Mouse (Mus musculus): ENCODE results near the gene Stat5a. TPM values are rescaled to one million over a fixed set of nuclear protein-coding genes. Genes with fewer than 3 reads are reported as not detected.

Gene Stat5a
- polyA plus RNA-seq, 1 experiment from 2014 or later: 0.71 TPM

DNA sequence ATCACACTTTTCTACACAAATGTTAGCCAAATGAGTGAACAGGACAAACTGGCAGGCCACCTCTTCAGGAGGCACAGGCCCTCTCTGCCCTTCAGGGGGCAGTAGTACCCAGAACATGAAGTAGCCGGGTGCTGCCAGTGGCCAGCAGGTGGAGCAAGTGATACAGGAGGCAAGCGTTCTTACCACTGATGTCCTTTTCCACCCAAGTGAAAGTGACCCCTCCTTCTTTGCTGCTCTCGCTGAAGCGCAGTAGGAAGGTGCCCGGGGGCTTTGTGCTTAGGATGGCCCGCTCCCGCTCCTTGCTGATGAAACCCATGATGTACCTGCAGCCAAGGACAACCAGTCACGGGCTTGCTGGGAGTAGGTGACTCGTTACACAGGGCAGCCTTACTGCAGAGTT lies 34.3 kb downstream of the Stat5a start:
- H3K4me2 ChIP-seq (replicated peaks): no peak overlapping the region
- H3K27ac ChIP-seq (replicated peaks): no peak overlapping the region
- peaks cover 29% of the 10 kb centered on the region for H3K4me1 ChIP-seq
- H3K36me3 ChIP-seq: no peaks in the 10 kb centered on the region
- H3K9ac ChIP-seq (replicated peaks): no peak overlapping the region
- no peak overlapping the region for H3K4me3 ChIP-seq
- no peaks in the 10 kb centered on the region for H3K27me3 ChIP-seq
- H3K9me3 ChIP-seq: no peaks in the 10 kb centered on the region
- 0 out of 2 replicates have a peak, but pooled peaks have one; percentile 29 for ATAC-seq (replicated peaks)
- 8% methylated on average over 9 of the region's 9 CpGs for WGBS

DNA sequence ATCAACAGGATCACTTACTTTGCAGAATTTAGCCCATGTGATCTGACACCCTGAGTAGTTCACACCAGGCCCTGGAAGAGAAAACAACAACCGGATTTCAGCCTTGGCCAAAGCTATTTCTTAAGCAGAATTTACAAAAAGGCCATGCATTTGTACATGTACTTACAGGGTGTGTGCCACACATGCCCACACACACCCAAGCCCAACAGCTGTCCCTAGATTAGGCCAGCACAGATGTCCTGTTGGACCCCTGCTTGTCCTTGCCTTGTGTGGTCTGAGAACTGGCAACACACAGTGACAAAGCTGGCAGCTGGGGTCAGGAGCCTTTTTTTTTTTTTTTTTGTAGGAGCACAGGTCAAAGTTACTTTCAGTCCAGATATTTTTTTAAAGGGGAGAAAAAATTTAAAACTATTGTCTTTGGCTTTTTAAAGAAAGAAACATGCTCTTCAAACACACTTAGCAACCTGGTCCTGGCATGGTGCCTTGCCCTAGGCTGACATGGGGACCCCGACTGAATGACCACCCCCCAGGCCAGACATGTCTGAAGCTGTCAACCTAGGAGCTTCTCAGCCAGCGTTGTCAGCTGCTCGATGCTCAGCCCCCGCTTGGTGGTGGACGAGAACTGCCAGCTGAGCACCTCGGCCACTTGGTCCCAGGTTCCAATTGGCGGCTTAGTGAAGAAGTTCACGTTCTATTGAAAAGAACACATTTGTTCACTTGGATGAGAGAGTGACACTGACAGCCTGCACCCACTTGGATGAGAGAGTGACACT lies 35.2 kb downstream of the Stat5a start:
- no peak overlapping the region for H3K9ac ChIP-seq (replicated peaks)
- H3K9me3 ChIP-seq: no peaks in the 10 kb centered on the region
- H3K4me2 ChIP-seq (replicated peaks): no peak overlapping the region
- no peaks in the 10 kb centered on the region for H3K36me3 ChIP-seq
- H3K27me3 ChIP-seq: no peaks in the 10 kb centered on the region
- peaks cover 36% of the 10 kb centered on the region for H3K4me1 ChIP-seq
- no peak for ATAC-seq (replicated peaks)
- 72% methylated on average over 9 of the region's 9 CpGs for WGBS
- no peak overlapping the region for H3K4me3 ChIP-seq
- H3K27ac ChIP-seq (replicated peaks): no peak overlapping the region

DNA sequence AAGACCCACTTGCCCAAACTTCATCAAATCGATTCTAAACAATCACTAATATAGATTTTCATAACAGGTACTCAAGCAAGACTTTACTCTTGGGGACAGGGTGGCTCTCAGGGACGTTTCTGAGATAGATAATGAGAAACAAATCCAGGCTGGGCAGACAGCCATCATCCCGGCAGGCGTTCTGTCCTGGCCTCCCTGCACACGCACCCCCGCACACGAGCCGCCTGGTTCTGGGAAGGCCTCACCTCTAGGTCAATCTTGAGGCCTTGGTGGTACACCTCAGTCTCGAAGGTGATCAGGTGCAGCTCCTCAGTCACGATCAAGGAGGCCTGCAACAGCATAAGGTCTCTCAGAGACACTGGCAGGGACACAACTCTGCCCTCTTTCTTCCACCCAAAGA lies 36.9 kb downstream of the Stat5a start:
- Histone ChIP-seq H3K9me3 (no peaks in the 10 kb centered on the region), H3K36me3 (peaks cover under 1% of the 10 kb centered on the region), H3K4me3 (no peak overlapping the region), H3K4me2 (replicated peaks) (no peak overlapping the region), H3K27ac (replicated peaks) (no peak overlapping the region), H3K27me3 (no peaks in the 10 kb centered on the region), H3K4me1 (peaks cover 28% of the 10 kb centered on the region), H3K9ac (replicated peaks) (no peak overlapping the region)
- WGBS: 69% methylated on average over 10 of the region's 10 CpGs
- ATAC-seq (replicated peaks): no peak

DNA sequence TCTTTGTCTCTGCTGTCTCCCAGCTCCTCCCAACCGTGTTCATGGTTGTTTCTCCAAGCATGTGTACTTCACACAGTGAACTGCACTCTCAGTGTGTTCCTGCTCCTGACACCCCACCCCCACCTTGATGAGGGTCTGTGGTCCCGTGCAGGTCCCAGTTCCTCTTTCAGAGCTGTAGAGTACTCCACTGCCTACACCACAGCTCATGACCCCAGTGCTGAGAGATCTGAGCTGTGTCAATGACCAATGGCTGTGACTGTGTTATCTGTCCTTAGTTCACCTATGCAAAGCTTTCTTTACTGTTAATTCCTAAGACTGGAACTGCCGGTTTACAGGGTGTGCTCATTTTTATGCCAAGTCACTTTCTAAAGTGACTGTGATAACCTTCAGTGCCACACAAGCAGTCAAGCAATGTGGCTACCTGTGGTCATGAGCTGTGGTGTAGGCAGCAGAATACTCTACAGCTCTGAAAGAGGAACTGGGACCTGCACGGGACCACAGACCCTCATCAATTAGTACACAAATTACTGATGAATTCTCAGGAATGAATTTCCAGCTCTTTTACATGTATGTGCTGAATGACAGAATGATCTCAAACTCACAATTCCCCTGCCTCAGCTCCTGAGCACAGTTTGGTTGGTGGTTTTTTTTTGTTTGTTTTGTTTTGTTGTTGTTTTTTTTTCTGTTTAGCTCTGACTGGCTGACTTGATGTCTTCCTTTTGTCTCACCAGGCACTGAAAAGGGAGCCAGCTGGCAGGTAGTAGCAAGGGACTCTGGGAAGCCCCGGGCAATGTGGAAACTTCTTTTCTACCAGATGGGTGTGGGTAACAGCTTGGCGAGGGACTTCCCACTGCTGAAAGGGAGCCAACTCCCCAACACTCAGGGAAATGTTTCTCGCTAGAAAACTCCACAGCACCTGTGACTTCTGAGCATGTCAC lies 38.4 kb downstream of the Stat5a start:
- WGBS: 53% methylated on average over 7 of the region's 7 CpGs
- Histone ChIP-seq H3K4me3 (no peak overlapping the region), H3K27ac (replicated peaks) (peak overlapping the region; percentile 56; the same call in 1 of the 2 replicates), H3K4me1 (peaks cover 28% of the 10 kb centered on the region), H3K27me3 (no peaks in the 10 kb centered on the region), H3K36me3 (peaks cover 14% of the 10 kb centered on the region), H3K4me2 (replicated peaks) (no peak overlapping the region), H3K9me3 (no peaks in the 10 kb centered on the region), H3K9ac (replicated peaks) (no peak overlapping the region)
- no peak; the same call in 1 of the 2 replicates for ATAC-seq (replicated peaks)

DNA sequence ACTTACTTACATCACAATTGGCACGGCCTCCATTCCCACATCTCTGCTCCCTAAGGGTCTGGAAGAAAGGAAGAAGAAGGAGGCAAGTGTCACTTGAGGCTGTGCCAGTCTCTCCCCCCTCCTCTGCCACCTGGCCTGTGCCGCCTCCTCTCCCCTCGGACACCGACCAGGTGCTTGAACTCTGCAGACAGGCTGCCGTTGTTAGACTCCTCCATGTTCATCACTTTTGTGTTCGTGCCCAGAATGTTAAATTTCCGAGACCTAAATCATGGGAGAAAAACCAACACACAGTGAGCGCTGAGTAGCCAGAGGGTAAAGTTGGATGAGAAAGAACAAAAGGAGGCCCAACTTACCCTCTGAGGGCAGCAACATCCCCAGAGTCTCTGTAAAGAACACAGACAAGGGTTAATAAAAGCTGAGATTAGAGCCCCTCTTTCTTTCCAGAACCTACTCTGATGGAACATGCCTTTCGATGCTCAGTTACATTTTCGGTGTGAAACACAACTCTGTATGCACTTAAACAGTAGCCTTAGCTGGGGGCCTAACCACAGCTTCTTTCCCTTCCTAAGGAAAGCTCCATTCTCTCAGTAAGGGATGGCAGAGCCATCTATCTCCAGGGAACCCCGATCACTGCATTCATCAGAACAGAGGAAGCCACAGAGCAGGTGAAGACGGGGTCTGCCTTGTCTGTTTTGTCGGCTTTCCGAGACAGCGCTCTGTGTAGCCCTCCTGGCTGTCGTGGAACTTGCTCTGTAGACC lies 39.5 kb downstream of the Stat5a start:
- H3K4me2 ChIP-seq (replicated peaks): no peak overlapping the region
- peaks cover 27% of the 10 kb centered on the region for H3K4me1 ChIP-seq
- H3K9ac ChIP-seq (replicated peaks): no peak overlapping the region
- H3K36me3 ChIP-seq: peaks cover 18% of the 10 kb centered on the region
- no peak overlapping the region for H3K4me3 ChIP-seq
- no peaks in the 10 kb centered on the region for H3K9me3 ChIP-seq
- 51% methylated on average over 15 of the region's 16 CpGs for WGBS
- ATAC-seq (replicated peaks): no peak
- peak overlapping the region; percentile 56 for H3K27ac ChIP-seq (replicated peaks)
- H3K27me3 ChIP-seq: no peaks in the 10 kb centered on the region

DNA sequence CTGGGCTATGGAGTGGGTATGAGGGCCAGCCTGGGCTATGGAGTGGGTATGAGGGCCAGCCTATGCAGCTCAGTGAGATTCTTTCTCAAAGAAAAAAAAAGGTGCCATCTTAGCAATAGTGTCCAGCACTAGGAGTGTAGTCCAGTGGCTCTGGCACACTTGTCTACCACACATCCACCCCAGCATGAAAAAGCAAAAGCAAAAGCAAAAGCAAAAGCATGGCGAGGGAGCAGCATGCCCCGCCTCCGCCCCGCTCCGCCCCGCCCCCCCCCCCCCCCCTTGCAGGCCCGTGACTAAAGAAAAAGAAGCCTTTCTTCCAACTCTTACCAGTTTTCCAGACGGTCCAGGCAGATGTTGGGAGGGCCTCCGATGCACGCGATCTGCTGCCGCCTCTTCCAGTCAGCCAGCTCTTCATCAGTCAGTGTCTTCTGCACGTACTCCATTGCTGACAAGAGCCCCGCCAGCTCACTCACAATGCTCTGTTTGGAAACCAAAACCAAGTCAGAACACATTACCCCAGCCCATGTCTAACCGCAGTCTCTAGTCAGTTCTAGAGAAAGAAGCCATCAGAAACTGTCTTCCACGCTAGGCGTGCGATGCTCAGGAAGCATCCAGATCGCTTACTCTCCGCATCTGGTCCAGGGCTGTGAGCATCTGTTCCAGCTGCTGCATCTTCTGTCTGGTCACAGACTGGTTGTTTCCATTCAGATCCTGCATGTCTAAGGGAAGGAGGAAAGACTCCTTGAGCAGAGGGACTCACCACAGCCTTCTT lies 45.6 kb downstream of the Stat5a start:
- Histone ChIP-seq H3K9me3 (no peaks in the 10 kb centered on the region), H3K36me3 (peaks cover 18% of the 10 kb centered on the region), H3K4me2 (replicated peaks) (no peak overlapping the region), H3K9ac (replicated peaks) (no peak overlapping the region), H3K27ac (replicated peaks) (no peak overlapping the region), H3K4me1 (no peaks in the 10 kb centered on the region), H3K4me3 (no peak overlapping the region), H3K27me3 (no peaks in the 10 kb centered on the region)
- WGBS: 81% methylated on average over 14 of the region's 20 CpGs
- no peak for ATAC-seq (replicated peaks)

DNA sequence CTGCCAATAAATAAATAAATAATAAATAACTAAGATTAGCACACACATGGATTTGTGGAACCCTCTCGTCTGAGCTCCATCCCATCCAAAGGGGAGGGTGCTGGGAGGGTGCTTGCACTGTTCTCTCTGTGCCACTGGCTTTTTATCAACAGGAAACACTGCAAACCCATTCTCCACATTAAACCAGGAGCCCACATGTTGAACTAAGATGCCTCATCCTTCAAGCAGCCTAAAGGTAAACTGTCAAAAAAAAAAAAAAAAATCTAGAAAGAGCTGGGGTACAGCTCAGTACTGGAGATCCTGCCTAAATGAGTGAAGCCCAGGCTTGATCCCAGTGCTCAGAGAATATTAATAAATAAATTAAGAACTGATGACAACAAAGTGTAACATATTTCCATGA lies 46.8 kb downstream of the Stat5a start:
- no peak overlapping the region for H3K4me2 ChIP-seq (replicated peaks)
- no peaks in the 10 kb centered on the region for H3K9me3 ChIP-seq
- ATAC-seq (replicated peaks): no peak
- peaks cover 18% of the 10 kb centered on the region for H3K36me3 ChIP-seq
- H3K27me3 ChIP-seq: no peaks in the 10 kb centered on the region
- H3K4me1 ChIP-seq: no peaks in the 10 kb centered on the region
- no peak overlapping the region for H3K4me3 ChIP-seq
- H3K9ac ChIP-seq (replicated peaks): no peak overlapping the region
- 85% methylated on average over 1 of the region's 1 CpGs for WGBS
- H3K27ac ChIP-seq (replicated peaks): no peak overlapping the region

DNA sequence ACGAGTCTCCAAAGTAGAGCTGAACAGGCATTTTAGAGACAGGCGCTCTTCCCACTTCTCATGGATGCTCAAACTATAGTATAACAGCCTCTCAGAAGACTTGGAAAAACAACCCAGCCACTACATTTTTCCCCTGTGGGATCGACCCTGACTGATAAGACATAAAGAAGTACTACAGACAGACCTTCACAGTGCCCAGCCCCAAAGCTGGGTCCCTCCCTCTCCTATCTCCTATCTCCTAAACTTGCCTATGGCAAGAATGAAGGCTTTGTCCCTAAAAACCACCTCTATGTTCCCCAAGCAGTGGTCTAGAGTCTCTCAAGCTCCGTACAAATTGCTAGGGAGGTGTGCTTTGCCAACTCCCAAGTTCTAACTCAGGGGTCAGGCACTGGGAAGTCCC lies 47.7 kb downstream of the Stat5a start:
- WGBS: 91% methylated on average over 4 of the region's 4 CpGs
- Histone ChIP-seq H3K4me2 (replicated peaks) (no peak overlapping the region), H3K27me3 (no peaks in the 10 kb centered on the region), H3K9me3 (no peaks in the 10 kb centered on the region), H3K4me1 (no peaks in the 10 kb centered on the region), H3K9ac (replicated peaks) (no peak overlapping the region), H3K4me3 (no peak overlapping the region), H3K36me3 (peaks cover 10% of the 10 kb centered on the region), H3K27ac (replicated peaks) (no peak overlapping the region)
- no peak for ATAC-seq (replicated peaks)

DNA sequence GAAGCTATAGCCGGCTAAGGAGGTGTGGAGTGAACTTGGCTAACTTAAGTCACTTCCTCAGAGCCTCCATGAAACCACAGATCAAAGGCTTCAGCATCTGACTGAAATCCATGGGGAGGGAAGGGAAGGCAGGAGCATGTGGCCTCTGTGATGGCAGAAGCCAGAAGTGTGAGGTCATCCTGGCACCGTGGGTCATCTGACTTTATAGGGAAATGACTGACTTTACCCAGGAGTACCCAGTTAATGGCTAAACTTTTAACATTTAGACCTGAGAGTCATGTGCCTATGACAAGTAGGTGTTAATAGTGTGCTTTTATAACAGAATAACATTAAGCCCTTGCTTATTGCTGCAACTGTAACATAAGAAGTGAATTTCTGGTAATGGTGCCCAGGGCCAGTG lies 49.0 kb downstream of the Stat5a start:
- Histone ChIP-seq H3K9me3 (no peaks in the 10 kb centered on the region), H3K27ac (replicated peaks) (no peak overlapping the region), H3K9ac (replicated peaks) (no peak overlapping the region), H3K4me1 (no peaks in the 10 kb centered on the region), H3K4me3 (no peak overlapping the region), H3K36me3 (peaks cover 3% of the 10 kb centered on the region), H3K27me3 (no peaks in the 10 kb centered on the region), H3K4me2 (replicated peaks) (no peak overlapping the region)
- WGBS: 90% methylated on average over 2 of the region's 2 CpGs
- no peak for ATAC-seq (replicated peaks)

DNA sequence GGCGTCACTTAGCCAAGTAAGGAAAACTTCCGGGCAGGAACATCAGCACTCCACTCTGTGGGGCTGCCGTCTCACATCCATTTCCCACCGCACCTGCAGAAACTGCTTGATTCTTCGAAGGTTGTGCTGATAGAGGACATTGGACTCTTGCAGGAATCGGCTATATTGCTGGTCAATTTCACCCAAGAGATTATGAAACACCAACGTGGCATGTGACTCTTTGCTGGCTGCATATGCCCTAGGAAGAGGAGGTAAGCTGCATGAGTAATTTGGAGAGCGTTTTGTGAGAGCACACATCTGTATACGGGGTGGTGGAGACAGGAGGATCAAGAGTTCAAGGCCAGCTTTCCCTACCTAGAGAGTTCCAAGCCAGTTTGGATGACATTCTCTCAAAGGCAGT lies 49.4 kb downstream of the Stat5a start:
- Histone ChIP-seq H3K4me3 (no peak overlapping the region), H3K36me3 (no peaks in the 10 kb centered on the region; the same call in 1 of the 2 replicates), H3K4me1 (no peaks in the 10 kb centered on the region), H3K9me3 (no peaks in the 10 kb centered on the region), H3K4me2 (replicated peaks) (no peak overlapping the region), H3K27ac (replicated peaks) (no peak overlapping the region), H3K9ac (replicated peaks) (no peak overlapping the region), H3K27me3 (no peaks in the 10 kb centered on the region)
- ATAC-seq (replicated peaks): no peak
- 88% methylated on average over 9 of the region's 9 CpGs for WGBS

DNA sequence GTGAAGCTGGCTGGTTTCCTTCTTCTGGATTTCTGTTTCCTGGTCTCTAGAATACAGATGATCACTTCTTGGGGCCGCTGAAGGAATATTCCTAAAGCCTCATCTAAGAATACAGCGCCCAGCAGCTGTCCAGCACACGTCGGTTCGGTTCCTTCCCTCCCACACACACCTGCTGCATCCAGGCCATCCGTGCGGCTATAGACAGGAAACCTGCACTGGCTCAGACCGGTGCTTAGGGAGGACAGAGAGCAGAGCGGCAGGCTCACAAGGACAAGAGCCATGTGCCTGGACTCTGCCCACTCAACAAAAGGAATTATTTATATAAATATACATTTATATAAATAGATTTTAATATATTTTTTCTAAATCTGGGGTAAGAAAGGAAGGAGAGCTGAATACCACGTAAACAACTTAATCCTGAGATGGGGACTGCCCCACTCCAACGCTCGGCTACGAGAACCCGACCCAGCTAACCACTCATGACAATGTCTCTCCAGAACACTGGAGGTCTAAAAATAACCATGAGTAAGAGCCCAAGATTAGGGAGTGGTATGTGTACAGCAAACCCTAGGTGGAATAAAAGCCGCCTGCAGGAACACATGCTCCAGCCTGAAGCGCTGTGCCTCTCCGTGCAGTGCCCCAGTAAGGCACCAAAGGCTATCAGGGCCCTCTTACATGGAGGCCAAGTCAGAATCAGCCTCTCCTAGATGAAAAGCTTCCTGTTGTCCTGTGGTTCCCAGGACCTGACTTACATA lies 53.4 kb downstream of the Stat5a start:
- H3K4me2 ChIP-seq (replicated peaks): no peak overlapping the region
- no peak overlapping the region for H3K9ac ChIP-seq (replicated peaks)
- ATAC-seq (replicated peaks): no peak
- H3K4me1 ChIP-seq: no peaks in the 10 kb centered on the region
- WGBS: 89% methylated on average over 17 of the region's 17 CpGs
- H3K9me3 ChIP-seq: no peaks in the 10 kb centered on the region
- H3K27me3 ChIP-seq: no peaks in the 10 kb centered on the region
- H3K4me3 ChIP-seq: no peak overlapping the region
- H3K27ac ChIP-seq (replicated peaks): no peak overlapping the region
- no peaks in the 10 kb centered on the region for H3K36me3 ChIP-seq

Data from forebrain, embryonic 15.5 days (tissue).